Mouse (Mus musculus) G1E (cell line): ENCODE results near the gene Ifna7.
"Not testable (repeated sequence)": the region's sequence is repeated elsewhere in the genome, so short reads cannot be mapped to it uniquely, and the experiment has no call there.

ENCODE experiments used
- CTCF ChIP-seq: IDR thresholded peaks from 2 replicates; pipeline ENCODE4 v1.5.1; 2012; ENCODE audit warnings: low read depth, low read length, inconsistent platforms, mixed read lengths
- GATA1 ChIP-seq: IDR thresholded peaks from 2 replicates; pipeline ENCODE4 v1.6.1; 2012; ENCODE audit warnings: borderline replicate concordance, low read length, inconsistent platforms, mixed read lengths
- GATA2 ChIP-seq: IDR thresholded peaks from 2 replicates; pipeline ENCODE4 v1.6.1; 2012; ENCODE audit warnings: low read depth, low read length, inconsistent platforms, borderline replicate concordance
- TAL1 ChIP-seq: conservative IDR thresholded peaks from 2 replicates; pipeline ENCODE4 v1.6.1; 2012; ENCODE audit warnings: low read depth, low read length, inconsistent platforms, mixed read lengths

DNA sequence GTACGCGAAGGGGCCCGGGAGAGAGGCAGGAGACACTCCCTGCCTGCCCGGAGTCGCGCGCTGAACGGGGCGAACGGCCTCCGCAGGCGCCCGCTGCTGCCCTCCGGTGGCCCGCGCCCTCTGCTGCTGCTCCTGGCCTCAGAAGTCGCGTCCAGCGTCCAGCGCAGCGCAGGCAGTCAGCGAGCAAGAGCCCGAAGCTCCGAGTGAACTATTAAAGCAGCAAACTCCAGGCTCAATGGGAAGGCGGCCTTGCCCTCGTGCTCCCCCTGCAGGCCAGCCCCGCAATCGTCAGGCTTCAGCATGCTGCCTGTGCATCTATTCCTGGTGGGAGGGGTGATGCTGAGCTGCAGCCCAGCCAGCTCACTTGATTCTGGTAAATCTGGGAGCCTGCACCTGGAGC, 24.8 kb upstream of the Ifna7 start, which contains the start of gene Gm13278:
- TF ChIP-seq CTCF, GATA1, GATA2, TAL1: not testable (repeated sequence)
